Mouse (Mus musculus) midbrain, embryonic 10.5 days (tissue): ENCODE measurements at regions not wholly inside any gene's neighbourhood (a gene's known extent, or its start where the extent isn't known, plus 50 kb on each side); places are given as distances from the start of the nearest gene placed in this dataset.

Source experiments
- DNase-seq: peaks from one replicate; pipeline ENCODE4 v3.0.0-alpha.2; 2017; ENCODE audit warnings: low spot score
- H3K27ac ChIP-seq: fragments of 300-500 bp; sonication (generic); replicated peaks from 2 replicates; pipeline ENCODE4 v1.5.1; 2016; ENCODE audit warnings: mild to moderate bottlenecking
- H3K27me3 ChIP-seq: fragments of 300-500 bp; sonication (generic); 2 replicates; pipeline ENCODE4 v1.6.1; 2016; ENCODE audit warnings: low read depth, mild to moderate bottlenecking; ENCODE audit not compliant: poor library complexity, severe bottlenecking
- H3K36me3 ChIP-seq: fragments of 300-500 bp; sonication (generic); 2 replicates; pipeline ENCODE4 v1.6.1; 2016; ENCODE audit warnings: mild to moderate bottlenecking, moderate library complexity
- H3K4me1 ChIP-seq: fragments of 300-500 bp; sonication (generic); 2 replicates; pipeline ENCODE4 v1.6.1; 2016
- H3K4me3 ChIP-seq: fragments of 300-500 bp; sonication (generic); 2 replicates; pipeline ENCODE4 v1.5.1; 2016; ENCODE audit warnings: mild to moderate bottlenecking, moderate library complexity
- H3K9me3 ChIP-seq: fragments of 300-500 bp; sonication (generic); replicated peaks from 2 replicates; pipeline ENCODE4 v1.6.1; 2016; ENCODE audit warnings: mild to moderate bottlenecking
- WGBS: fragments of 180-500 bp; shearing (Covaris S2); methylation state at CpG from one replicate; pipeline ENCODE4 v1.1.7; 2016; 5-methylcytosine and 5-hydroxymethylcytosine counted together

DNA sequence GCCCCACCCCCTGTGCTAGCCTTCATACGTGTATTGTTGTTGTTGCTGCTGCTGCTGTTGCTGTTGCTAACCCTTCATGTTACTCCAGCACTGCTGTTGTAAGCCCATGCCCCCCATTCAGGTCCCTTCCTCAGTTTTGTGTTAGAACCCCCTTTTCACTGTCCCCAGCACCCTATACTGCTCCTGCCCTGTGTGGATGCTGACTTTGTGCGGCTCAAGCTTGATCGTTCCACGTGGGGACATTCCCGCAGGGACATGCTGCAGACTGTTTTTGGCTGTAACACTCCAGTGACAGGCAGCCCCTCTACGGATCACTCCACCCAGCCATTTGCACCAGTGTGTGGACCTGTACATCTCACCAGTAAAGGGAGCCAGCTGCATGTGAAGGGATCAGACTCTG lies 142.7 kb upstream of the Tmem45b start:
- no peaks in the 10 kb centered on the region for H3K36me3 ChIP-seq
- 86% methylated on average over 6 of the region's 6 CpGs for WGBS
- H3K4me3 ChIP-seq = no peak overlapping the region
- no peaks in the 10 kb centered on the region for H3K27me3 ChIP-seq
- no peak overlapping the region for H3K27ac ChIP-seq
- no peak for DNase-seq
- H3K9me3 ChIP-seq = no peaks in the 10 kb centered on the region
- no peaks in the 10 kb centered on the region for H3K4me1 ChIP-seq

- Histone ChIP-seq H3K27ac (no peak overlapping the region), H3K36me3 (no peaks in the 10 kb centered on the region), H3K4me1 (no peaks in the 10 kb centered on the region), H3K4me3 (no peak overlapping the region), H3K9me3 (no peaks in the 10 kb centered on the region), H3K27me3 (no peaks in the 10 kb centered on the region)
- DNase-seq = no peak
- 86% methylated on average over 6 of the region's 6 CpGs for WGBS
These were observed 140.3 kb upstream of the Tmem45b start for GRCm38 (mm10) chr9:31604497-31605090.

- DNase-seq = no peak
- 92% methylated on average over 4 of the region's 4 CpGs for WGBS
These were observed 138.4 kb upstream of the Tmem45b start for GRCm38 (mm10) chr9:31602707-31603106.

GRCm38 (mm10) chr9:31595096-31595495 lies 130.8 kb upstream of the Tmem45b start:
- no peak for DNase-seq
- no peaks in the 10 kb centered on the region for H3K36me3 ChIP-seq
- WGBS = 85% methylated on average over 7 of the region's 7 CpGs
- no peak overlapping the region for H3K4me3 ChIP-seq
- H3K27ac ChIP-seq = no peak overlapping the region
- no peaks in the 10 kb centered on the region for H3K4me1 ChIP-seq
- H3K27me3 ChIP-seq = no peaks in the 10 kb centered on the region
- H3K9me3 ChIP-seq = no peaks in the 10 kb centered on the region

More at GRCm38 (mm10) chr9:31602707-31603106, 138.4 kb upstream of the Tmem45b start:
- no peak overlapping the region for H3K27ac ChIP-seq
- no peaks in the 10 kb centered on the region for H3K4me1 ChIP-seq
- no peaks in the 10 kb centered on the region for H3K9me3 ChIP-seq
- no peaks in the 10 kb centered on the region for H3K27me3 ChIP-seq
- no peaks in the 10 kb centered on the region for H3K36me3 ChIP-seq
- no peak overlapping the region for H3K4me3 ChIP-seq

- DNase-seq = no peak
- H3K27me3 ChIP-seq = no peaks in the 10 kb centered on the region
- H3K4me3 ChIP-seq = no peak overlapping the region
- no peaks in the 10 kb centered on the region for H3K9me3 ChIP-seq
- H3K4me1 ChIP-seq = no peaks in the 10 kb centered on the region
- no peak overlapping the region for H3K27ac ChIP-seq
- no peaks in the 10 kb centered on the region for H3K36me3 ChIP-seq
These were observed 123.4 kb upstream of the Tmem45b start for GRCm38 (mm10) chr9:31587671-31588070.

GRCm38 (mm10) chr9:31583983-31584382 lies 119.7 kb upstream of the Tmem45b start:
- WGBS = 87% methylated on average over 10 of the region's 10 CpGs

DNA sequence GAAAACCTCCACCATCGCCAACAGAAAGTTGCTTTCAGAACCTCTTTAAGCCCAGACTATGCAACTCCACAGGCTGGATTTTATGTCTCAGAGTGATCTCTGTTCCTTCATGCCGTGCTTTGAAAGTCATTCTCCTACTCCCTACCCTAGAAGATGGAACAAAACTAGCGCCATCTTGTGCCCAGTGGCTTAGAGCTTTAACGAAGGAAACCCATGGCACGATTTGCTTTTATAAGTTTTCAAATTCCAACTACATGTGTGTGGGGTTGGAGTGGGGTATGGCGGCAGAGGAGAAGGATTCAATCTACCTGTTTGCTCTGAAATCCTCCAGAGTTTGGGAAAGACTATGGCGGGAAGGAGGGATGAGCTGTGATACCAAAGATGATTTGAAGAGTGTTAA lies 118.7 kb upstream of the Tmem45b start:
- WGBS = 81% methylated on average over 7 of the region's 7 CpGs
- DNase-seq = no peak
- no peak overlapping the region for H3K27ac ChIP-seq

More at GRCm38 (mm10) chr9:31583983-31584382, 119.7 kb upstream of the Tmem45b start:
- H3K4me1 ChIP-seq = no peaks in the 10 kb centered on the region
- no peaks in the 10 kb centered on the region for H3K36me3 ChIP-seq
- no peak overlapping the region for H3K4me3 ChIP-seq
- H3K9me3 ChIP-seq = no peaks in the 10 kb centered on the region
- H3K27ac ChIP-seq = no peak overlapping the region
- DNase-seq = no peak
- no peaks in the 10 kb centered on the region for H3K27me3 ChIP-seq

GRCm38 (mm10) chr9:31578506-31579173 lies 114.4 kb upstream of the Tmem45b start:
- no peak overlapping the region for H3K27ac ChIP-seq
- H3K4me1 ChIP-seq = no peaks in the 10 kb centered on the region
- 96% methylated on average over 8 of the region's 8 CpGs for WGBS
- no peaks in the 10 kb centered on the region for H3K27me3 ChIP-seq
- no peaks in the 10 kb centered on the region for H3K9me3 ChIP-seq
- no peaks in the 10 kb centered on the region for H3K36me3 ChIP-seq
- H3K4me3 ChIP-seq = no peak overlapping the region
- no peak for DNase-seq

More for the DNA sequence above, 118.7 kb upstream of the Tmem45b start:
- Histone ChIP-seq H3K4me3 (no peak overlapping the region), H3K27me3 (no peaks in the 10 kb centered on the region), H3K9me3 (no peaks in the 10 kb centered on the region), H3K36me3 (no peaks in the 10 kb centered on the region), H3K4me1 (no peaks in the 10 kb centered on the region)

DNA sequence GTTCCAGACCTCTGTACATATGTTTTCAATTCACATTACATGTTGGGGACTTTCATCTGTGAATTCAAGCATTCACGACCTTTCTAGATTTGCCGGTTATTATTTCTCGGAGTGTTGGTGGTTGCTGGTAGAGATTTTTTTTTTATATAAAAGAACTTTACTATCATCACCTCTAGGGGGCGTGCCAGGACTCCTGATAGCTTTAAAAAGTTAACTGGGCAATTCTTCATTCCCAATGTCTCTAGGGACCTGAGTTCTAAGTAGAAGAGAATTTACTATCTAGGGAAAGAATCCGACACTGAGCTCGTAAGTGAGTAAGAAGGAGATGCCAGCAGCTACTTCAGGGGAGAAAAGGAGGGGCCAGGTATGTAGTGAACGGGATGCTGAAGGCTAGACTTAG lies 112.8 kb upstream of the Tmem45b start:
- Histone ChIP-seq H3K4me1 (no peaks in the 10 kb centered on the region), H3K36me3 (no peaks in the 10 kb centered on the region), H3K27me3 (no peaks in the 10 kb centered on the region), H3K27ac (no peak overlapping the region), H3K9me3 (no peaks in the 10 kb centered on the region), H3K4me3 (no peak overlapping the region)
- DNase-seq = no peak
- whole genome bisulfite sequencing = 78% methylated on average over 7 of the region's 7 CpGs

- H3K36me3 ChIP-seq = no peaks in the 10 kb centered on the region
- H3K9me3 ChIP-seq = no peaks in the 10 kb centered on the region
- no peak for DNase-seq
- H3K4me3 ChIP-seq = no peak overlapping the region
- H3K27me3 ChIP-seq = no peaks in the 10 kb centered on the region
- peaks cover 12% of the 10 kb centered on the region for H3K4me1 ChIP-seq
- H3K27ac ChIP-seq = no peak overlapping the region
- WGBS = 77% methylated on average over 10 of the region's 10 CpGs
These were observed 102.8 kb upstream of the Tmem45b start for GRCm38 (mm10) chr9:31567029-31567428.

GRCm38 (mm10) chr9:31566257-31567007 lies 102.2 kb upstream of the Tmem45b start:
- no peak overlapping the region for H3K4me3 ChIP-seq
- WGBS = 76% methylated on average over 31 of the region's 31 CpGs
- H3K27ac ChIP-seq = peak overlapping the region; percentile 49; the same call in 1 of the 2 replicates
- H3K27me3 ChIP-seq = no peaks in the 10 kb centered on the region
- peak; percentile 30 for DNase-seq
- no peaks in the 10 kb centered on the region for H3K9me3 ChIP-seq
- peaks cover 12% of the 10 kb centered on the region for H3K4me1 ChIP-seq
- no peaks in the 10 kb centered on the region for H3K36me3 ChIP-seq

DNA sequence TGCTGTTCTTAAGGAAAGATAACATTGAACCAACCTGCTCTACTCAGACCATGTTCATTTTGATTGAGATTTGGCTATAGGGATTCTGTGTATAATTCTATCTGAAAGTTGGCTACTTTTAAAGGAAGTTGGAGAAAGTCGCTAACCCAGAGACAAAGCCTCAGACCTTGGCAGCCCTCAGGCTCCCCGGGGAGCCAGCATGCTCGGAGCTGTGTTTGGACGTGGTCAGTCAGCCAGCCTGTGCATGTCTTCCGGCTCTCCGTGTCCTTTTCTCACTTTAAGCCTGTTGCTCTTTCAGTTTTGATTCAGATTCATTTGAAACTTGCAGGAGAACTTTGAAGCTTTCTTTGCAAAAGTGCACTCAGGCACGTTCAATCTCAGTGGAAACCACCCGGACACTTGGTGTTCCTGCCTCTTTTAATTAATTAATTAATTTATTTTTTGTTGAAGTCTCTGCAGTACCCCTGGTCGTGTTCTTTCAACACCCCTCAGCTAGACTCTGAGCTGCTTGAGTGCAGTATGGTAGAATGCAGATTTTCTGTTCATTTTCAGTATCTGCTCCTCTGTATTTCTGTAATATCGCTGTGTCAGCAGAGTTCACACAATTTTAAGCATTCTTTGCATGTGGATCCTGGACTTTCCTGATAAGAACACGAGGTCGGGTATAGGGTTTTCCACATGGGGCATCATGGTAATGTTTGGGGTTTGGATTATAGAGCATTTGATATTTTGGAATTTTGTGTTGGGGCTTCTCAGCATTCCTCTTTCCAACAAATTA lies 100.9 kb upstream of the Tmem45b start:
- no peak for DNase-seq
- Histone ChIP-seq H3K27ac (no peak overlapping the region), H3K9me3 (no peaks in the 10 kb centered on the region), H3K36me3 (no peaks in the 10 kb centered on the region), H3K4me3 (no peak overlapping the region), H3K27me3 (no peaks in the 10 kb centered on the region), H3K4me1 (peaks cover 12% of the 10 kb centered on the region)
- 69% methylated on average over 12 of the region's 12 CpGs for WGBS
